Mouse (Mus musculus): ENCODE measurements at regions not wholly inside any gene's neighbourhood (a gene's known extent, or its start where the extent isn't known, plus 50 kb on each side); places are given as distances from the start of the nearest gene placed in this dataset.
A peak's percentile ranks its signal among the peaks of the same experiment; 100 is the strongest.

DNA sequence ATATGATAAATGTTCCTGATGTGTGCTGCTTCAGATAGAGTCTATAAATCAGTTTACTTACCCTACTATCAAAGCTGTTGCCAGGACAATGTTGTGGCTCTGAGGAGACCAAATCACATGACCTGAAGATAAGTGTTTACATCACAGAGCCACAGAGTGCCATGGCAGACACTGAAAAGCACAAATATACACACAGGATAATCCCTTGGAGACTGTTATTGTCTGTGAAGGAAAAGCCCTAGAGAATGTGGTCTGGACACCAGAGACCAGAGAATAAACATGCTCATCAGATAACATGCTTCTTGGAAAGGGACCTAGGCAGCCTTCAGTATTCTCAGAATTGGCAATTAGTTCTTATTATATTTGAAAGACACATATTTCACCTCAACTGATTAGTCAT lies 146.5 kb upstream of the Klf6 start:
- Histone ChIP-seq H3K27me3 (ENCODE audit: control insufficient read depth, insufficient read depth, low read length) (no peaks in the 10 kb centered on the region), H3K9ac (ENCODE audit: low read depth, low read length, severe bottlenecking) (no peak overlapping the region), H3K36me3 (ENCODE audit: control insufficient read depth, insufficient read depth, low read length) (no peaks in the 10 kb centered on the region), H3K4me1 (ENCODE audit: control insufficient read depth, insufficient read depth, low read length) (0 out of 2 replicates have a peak, but pooled peaks cover 2% of the 10 kb centered on the region), H3K27ac (replicated peaks; ENCODE audit: low read depth, low read length) (no peak overlapping the region), H3K4me3 (replicated peaks; ENCODE audit: low read length) (no peak overlapping the region), H3K4me2 (replicated peaks; ENCODE audit: low read depth, low read length, severe bottlenecking) (no peak overlapping the region), H3K9me3 (ENCODE audit: control insufficient read depth, low read length) (no peaks in the 10 kb centered on the region)
- TF ChIP-seq POLR2A (IDR thresholded peaks at IDR 0.05; ENCODE audit: borderline replicate concordance, extremely low read depth, insufficient read depth, insufficient read length) = no peak
- ATAC-seq (ENCODE audit: low FRiP score, low read depth) (no peak), DNase-seq (ENCODE audit: low spot score) (no peak)

DNA sequence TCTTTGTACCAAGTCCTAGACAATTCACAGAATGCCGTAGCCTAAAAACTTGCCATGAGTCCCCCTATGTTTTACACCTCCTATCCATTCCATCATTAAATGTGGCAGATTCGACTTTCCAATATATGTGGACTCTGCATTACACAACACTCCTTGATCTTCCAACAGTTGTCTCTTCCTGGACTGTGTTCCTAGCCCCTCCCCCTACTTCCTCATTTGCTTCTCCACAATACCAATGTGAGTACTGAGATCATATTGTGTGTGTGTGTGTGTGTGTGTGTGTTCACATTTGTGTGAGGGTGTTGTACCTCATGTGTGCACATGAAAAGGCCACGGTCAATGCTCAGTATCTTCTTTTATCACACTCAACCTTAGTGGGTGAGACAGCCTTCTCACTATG lies 144.5 kb upstream of the Klf6 start:
- H3K36me3 ChIP-seq (ENCODE audit: control insufficient read depth, insufficient read depth, low read length) = no peaks in the 10 kb centered on the region
- 83% methylated on average over 3 of the region's 3 CpGs for WGBS
- no peak overlapping the region for H3K27ac ChIP-seq (replicated peaks; ENCODE audit: low read depth, low read length)
- H3K9ac ChIP-seq (ENCODE audit: low read depth, low read length, severe bottlenecking) = no peak overlapping the region
- 0 out of 2 replicates have a peak, but pooled peaks cover 2% of the 10 kb centered on the region for H3K4me1 ChIP-seq (ENCODE audit: control insufficient read depth, insufficient read depth, low read length)
- no peak overlapping the region for H3K4me3 ChIP-seq (replicated peaks; ENCODE audit: low read length)
- ATAC-seq (ENCODE audit: low FRiP score, low read depth) = no peak
- no peaks in the 10 kb centered on the region for H3K9me3 ChIP-seq (ENCODE audit: control insufficient read depth, low read length)
- H3K27me3 ChIP-seq (ENCODE audit: control insufficient read depth, insufficient read depth, low read length) = no peaks in the 10 kb centered on the region
- no peak for TF ChIP-seq POLR2A (IDR thresholded peaks at IDR 0.05; ENCODE audit: borderline replicate concordance, extremely low read depth, insufficient read depth, insufficient read length)
- no peak overlapping the region for H3K4me2 ChIP-seq (replicated peaks; ENCODE audit: low read depth, low read length, severe bottlenecking)
- DNase-seq (ENCODE audit: low spot score) = no peak

DNA sequence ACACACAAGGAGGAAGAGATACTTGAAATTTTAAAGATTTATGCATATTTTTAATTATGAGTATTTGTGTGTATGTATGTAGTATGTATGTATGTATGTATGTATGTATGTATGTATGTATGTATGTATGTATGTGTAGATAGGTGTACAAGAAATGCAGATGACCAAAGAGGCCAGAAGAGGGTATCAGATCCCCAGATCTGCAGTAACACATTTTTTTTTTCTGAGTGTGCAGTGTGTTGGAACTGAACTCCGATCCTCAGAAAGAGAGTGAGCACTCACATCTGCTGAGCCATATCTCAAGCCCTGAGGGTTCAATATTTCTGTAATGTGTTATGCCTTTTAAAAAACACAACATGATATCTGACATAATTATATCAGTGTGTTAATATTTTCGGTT lies 138.0 kb upstream of the Klf6 start:
- TF ChIP-seq POLR2A (IDR thresholded peaks at IDR 0.05; ENCODE audit: borderline replicate concordance, extremely low read depth, insufficient read depth, insufficient read length) = no peak
- no peak for ATAC-seq (ENCODE audit: low FRiP score, low read depth)
- no peak overlapping the region for H3K9ac ChIP-seq (ENCODE audit: low read depth, low read length, severe bottlenecking)
- no peak overlapping the region for H3K4me3 ChIP-seq (replicated peaks; ENCODE audit: low read length)
- H3K4me1 ChIP-seq (ENCODE audit: control insufficient read depth, insufficient read depth, low read length) = no peaks in the 10 kb centered on the region
- no peaks in the 10 kb centered on the region for H3K9me3 ChIP-seq (ENCODE audit: control insufficient read depth, low read length)
- WGBS = 84% methylated on average over 2 of the region's 2 CpGs
- H3K27me3 ChIP-seq (ENCODE audit: control insufficient read depth, insufficient read depth, low read length) = no peaks in the 10 kb centered on the region
- H3K36me3 ChIP-seq (ENCODE audit: control insufficient read depth, insufficient read depth, low read length) = no peaks in the 10 kb centered on the region
- no peak for DNase-seq (ENCODE audit: low spot score)
- H3K4me2 ChIP-seq (replicated peaks; ENCODE audit: low read depth, low read length, severe bottlenecking) = no peak overlapping the region
- H3K27ac ChIP-seq (replicated peaks; ENCODE audit: low read depth, low read length) = no peak overlapping the region

DNA sequence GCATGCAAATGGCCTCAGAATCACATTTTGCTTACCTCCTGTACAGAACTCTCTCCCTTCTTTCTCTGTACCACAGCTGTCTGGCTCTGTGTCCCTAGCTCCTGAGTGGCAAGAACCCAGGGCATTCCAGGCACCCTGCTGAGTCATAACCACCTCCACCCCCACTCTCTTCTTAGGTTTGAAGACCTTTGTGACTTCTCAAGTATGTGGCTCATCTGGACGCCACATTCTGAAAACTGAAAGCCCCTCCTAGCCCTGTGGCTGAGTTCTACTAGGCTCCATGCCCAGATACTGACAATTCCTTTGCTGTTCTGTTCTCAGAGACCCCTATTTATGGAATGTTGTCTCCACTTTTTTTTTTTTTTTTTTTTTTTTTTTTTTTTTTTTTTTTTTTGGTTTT lies 136.9 kb upstream of the Klf6 start:
- Histone ChIP-seq H3K27me3 (ENCODE audit: control insufficient read depth, insufficient read depth, low read length) (no peaks in the 10 kb centered on the region), H3K4me1 (ENCODE audit: control insufficient read depth, insufficient read depth, low read length) (no peaks in the 10 kb centered on the region), H3K9ac (ENCODE audit: low read depth, low read length, severe bottlenecking) (no peak overlapping the region), H3K4me2 (replicated peaks; ENCODE audit: low read depth, low read length, severe bottlenecking) (no peak overlapping the region), H3K9me3 (ENCODE audit: control insufficient read depth, low read length) (no peaks in the 10 kb centered on the region), H3K27ac (replicated peaks; ENCODE audit: low read depth, low read length) (no peak overlapping the region), H3K36me3 (ENCODE audit: control insufficient read depth, insufficient read depth, low read length) (no peaks in the 10 kb centered on the region), H3K4me3 (replicated peaks; ENCODE audit: low read length) (no peak overlapping the region)
- ATAC-seq (ENCODE audit: low FRiP score, low read depth) = no peak
- peak; percentile 53 for DNase-seq (ENCODE audit: low spot score)
- no peak for TF ChIP-seq POLR2A (IDR thresholded peaks at IDR 0.05; ENCODE audit: borderline replicate concordance, extremely low read depth, insufficient read depth, insufficient read length)
- 59% methylated on average over 1 of the region's 1 CpGs for WGBS

DNA sequence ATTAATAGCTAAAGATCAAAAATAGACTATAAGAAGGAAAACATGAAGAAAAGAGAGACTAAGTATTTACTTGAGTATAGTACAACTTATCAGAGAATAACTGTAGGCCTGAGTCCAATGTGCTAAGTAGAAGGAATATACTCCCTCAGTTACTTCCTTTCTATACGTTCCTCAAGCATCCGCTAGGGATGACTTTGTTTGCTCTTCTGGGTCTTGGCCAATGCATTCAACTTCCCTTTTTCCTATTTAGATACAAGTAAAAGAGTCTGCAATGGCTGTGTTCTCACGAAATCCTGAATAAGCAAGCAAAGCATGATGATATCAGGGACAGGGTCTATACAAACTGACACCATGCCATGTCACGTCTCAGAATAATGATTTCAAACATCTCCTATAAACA lies 135.3 kb upstream of the Klf6 start:
- no peak for TF ChIP-seq POLR2A (IDR thresholded peaks at IDR 0.05; ENCODE audit: borderline replicate concordance, extremely low read depth, insufficient read depth, insufficient read length)
- Histone ChIP-seq H3K9ac (ENCODE audit: low read depth, low read length, severe bottlenecking) (no peak overlapping the region), H3K27me3 (ENCODE audit: control insufficient read depth, insufficient read depth, low read length) (no peaks in the 10 kb centered on the region), H3K4me2 (replicated peaks; ENCODE audit: low read depth, low read length, severe bottlenecking) (no peak overlapping the region), H3K9me3 (ENCODE audit: control insufficient read depth, low read length) (no peaks in the 10 kb centered on the region), H3K4me3 (replicated peaks; ENCODE audit: low read length) (no peak overlapping the region), H3K36me3 (ENCODE audit: control insufficient read depth, insufficient read depth, low read length) (no peaks in the 10 kb centered on the region), H3K27ac (replicated peaks; ENCODE audit: low read depth, low read length) (no peak overlapping the region), H3K4me1 (ENCODE audit: control insufficient read depth, insufficient read depth, low read length) (no peaks in the 10 kb centered on the region)
- ATAC-seq (ENCODE audit: low FRiP score, low read depth) (no peak), DNase-seq (ENCODE audit: low spot score) (no peak)
- 85% methylated on average over 4 of the region's 4 CpGs for WGBS

DNA sequence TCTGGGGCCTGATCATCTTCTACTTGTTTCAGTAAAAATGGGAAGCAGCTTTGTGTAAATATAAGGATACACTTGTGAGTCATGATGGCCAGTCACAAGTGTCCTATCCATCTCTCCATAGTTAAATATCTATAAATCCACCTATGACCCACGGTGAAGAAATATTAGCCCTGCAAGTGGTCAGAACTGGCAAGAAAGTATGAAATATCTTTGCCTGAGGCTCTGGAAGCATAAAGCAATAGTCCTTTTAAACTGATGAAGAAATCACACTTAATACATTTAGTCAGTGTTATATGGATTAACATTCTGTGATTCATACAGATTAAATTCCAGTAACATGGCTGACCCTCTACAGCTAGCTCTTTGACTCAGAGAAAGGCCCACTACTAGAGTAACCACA lies 134.8 kb upstream of the Klf6 start:
- no peak overlapping the region for H3K27ac ChIP-seq (replicated peaks; ENCODE audit: low read depth, low read length)
- H3K4me2 ChIP-seq (replicated peaks; ENCODE audit: low read depth, low read length, severe bottlenecking) = no peak overlapping the region
- TF ChIP-seq POLR2A (IDR thresholded peaks at IDR 0.05; ENCODE audit: borderline replicate concordance, extremely low read depth, insufficient read depth, insufficient read length) = no peak
- no peaks in the 10 kb centered on the region for H3K4me1 ChIP-seq (ENCODE audit: control insufficient read depth, insufficient read depth, low read length)
- ATAC-seq (ENCODE audit: low FRiP score, low read depth) (no peak), DNase-seq (ENCODE audit: low spot score) (no peak)
- WGBS = 92% methylated on average over 1 of the region's 1 CpGs
- H3K36me3 ChIP-seq (ENCODE audit: control insufficient read depth, insufficient read depth, low read length) = no peaks in the 10 kb centered on the region
- H3K4me3 ChIP-seq (replicated peaks; ENCODE audit: low read length) = no peak overlapping the region
- no peak overlapping the region for H3K9ac ChIP-seq (ENCODE audit: low read depth, low read length, severe bottlenecking)
- no peaks in the 10 kb centered on the region for H3K9me3 ChIP-seq (ENCODE audit: control insufficient read depth, low read length)
- H3K27me3 ChIP-seq (ENCODE audit: control insufficient read depth, insufficient read depth, low read length) = no peaks in the 10 kb centered on the region

Data from limb, embryonic 14.5 days (tissue).